Mouse (Mus musculus) neural tube, embryonic 12.5 days (tissue): Measurements from ENCODE around the gene Sel1l3. TPM values are rescaled to one million over a fixed set of nuclear protein-coding genes. Genes with fewer than 3 reads are reported as not detected.

Experiments
- ATAC-seq: fragments of 200-750 bp; cut with Nextera tagmentation; 2 replicates; pipeline ENCODE4 v1.8.0; 2017; ENCODE audit warnings: low read depth, mild to moderate bottlenecking, moderate TSS enrichment, moderate library complexity; ENCODE audit not compliant: low FRiP score
- H3K27ac ChIP-seq: fragments of 300-500 bp; sonication (generic); 2 replicates; pipeline ENCODE4 v1.5.1; 2016
- H3K27me3 ChIP-seq: fragments of 300-500 bp; sonication (generic); replicated peaks from 2 replicates; pipeline ENCODE4 v1.6.1; 2016; ENCODE audit warnings: mild to moderate bottlenecking
- H3K36me3 ChIP-seq: fragments of 300-500 bp; sonication (generic); 2 replicates; pipeline ENCODE4 v1.6.1; 2016; ENCODE audit warnings: mild to moderate bottlenecking
- H3K4me1 ChIP-seq: fragments of 300-500 bp; sonication (generic); 2 replicates; pipeline ENCODE4 v1.6.1; 2016
- H3K4me2 ChIP-seq: fragments of 300-500 bp; sonication (generic); replicated peaks from 2 replicates; pipeline ENCODE4 v1.6.1; 2016; ENCODE audit warnings: mild to moderate bottlenecking
- H3K4me3 ChIP-seq: fragments of 300-500 bp; sonication (generic); 2 replicates; pipeline ENCODE4 v1.5.1; 2016
- H3K9ac ChIP-seq: fragments of 300-500 bp; sonication (generic); 2 replicates; pipeline ENCODE4 v1.6.1; 2016; ENCODE audit warnings: mild to moderate bottlenecking
- H3K9me3 ChIP-seq: fragments of 300-500 bp; sonication (generic); 2 replicates; pipeline ENCODE4 v1.6.1; 2016; ENCODE audit warnings: mild to moderate bottlenecking
- WGBS: fragments of 180-500 bp; shearing (Covaris S2); methylation state at CpG from one replicate; pipeline ENCODE4 v1.1.7; 2016; 5-methylcytosine and 5-hydroxymethylcytosine counted together
- polyA plus RNA-seq: library from polyadenylated mRNA; unstranded; fragments of >200 nt; fragmentation: Nextera tagmentation; extraction: Ambion mirVana; gene quantifications from 2 replicates; pipeline ENCODE4 v1.2.1, GENCODE M21; 2016

Gene Sel1l3
- polyA plus RNA-seq, 1 experiment from 2014 or later: 5.7 TPM

- 55% methylated on average over 6 of the region's 6 CpGs for WGBS
Measured at GRCm38 (mm10) chr5:53211241-53211640, 2.5 kb downstream of the Sel1l3 start.

DNA sequence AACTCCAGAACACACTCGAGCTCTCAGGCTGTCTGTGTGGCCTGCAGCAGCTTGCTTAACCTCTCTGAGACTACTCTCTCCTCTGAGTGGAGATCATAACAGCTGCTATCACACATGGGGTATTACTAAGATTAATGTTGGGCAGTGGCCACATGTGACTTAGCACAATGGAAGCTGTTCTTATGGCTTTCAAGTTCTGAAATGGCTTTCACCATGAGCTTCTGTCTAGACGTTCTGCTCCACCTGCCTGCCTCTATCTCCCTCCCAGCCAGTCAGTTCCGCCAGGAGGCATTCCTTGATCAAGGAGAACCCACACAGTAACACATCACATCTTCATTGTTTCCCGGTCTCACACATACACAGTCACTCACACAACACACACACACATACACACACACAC lies 3.2 kb downstream of the Sel1l3 start:
- Histone ChIP-seq H3K27me3 (peaks cover 19% of the 10 kb centered on the region), H3K4me2 (no peak overlapping the region), H3K27ac (no peak overlapping the region), H3K9ac (no peak overlapping the region), H3K36me3 (no peaks in the 10 kb centered on the region), H3K9me3 (no peaks in the 10 kb centered on the region), H3K4me3 (no peak overlapping the region), H3K4me1 (peaks cover 12% of the 10 kb centered on the region)
- ATAC-seq: no peak
- WGBS: 71% methylated on average over 4 of the region's 4 CpGs

More at GRCm38 (mm10) chr5:53211241-53211640, 2.5 kb downstream of the Sel1l3 start:
- Histone ChIP-seq H3K9me3 (no peaks in the 10 kb centered on the region), H3K27me3 (peaks cover 19% of the 10 kb centered on the region), H3K4me2 (no peak overlapping the region), H3K27ac (no peak overlapping the region), H3K4me1 (peaks cover 12% of the 10 kb centered on the region), H3K36me3 (no peaks in the 10 kb centered on the region), H3K9ac (no peak overlapping the region), H3K4me3 (no peak overlapping the region)
- ATAC-seq: no peak

GRCm38 (mm10) chr5:53209773-53210172 lies 4.0 kb downstream of the Sel1l3 start:
- Histone ChIP-seq H3K9ac (no peak overlapping the region), H3K27ac (no peak overlapping the region), H3K27me3 (peaks cover 19% of the 10 kb centered on the region), H3K4me1 (peaks cover 12% of the 10 kb centered on the region), H3K4me2 (no peak overlapping the region), H3K36me3 (no peaks in the 10 kb centered on the region), H3K9me3 (no peaks in the 10 kb centered on the region), H3K4me3 (no peak overlapping the region)
- 52% methylated on average over 7 of the region's 7 CpGs for WGBS
- ATAC-seq: no peak

- Histone ChIP-seq H3K9me3 (no peaks in the 10 kb centered on the region), H3K27me3 (peaks cover 17% of the 10 kb centered on the region), H3K27ac (no peak overlapping the region), H3K36me3 (no peaks in the 10 kb centered on the region), H3K4me2 (no peak overlapping the region), H3K4me3 (no peak overlapping the region), H3K9ac (no peak overlapping the region), H3K4me1 (peaks cover 8% of the 10 kb centered on the region)
- 77% methylated on average over 1 of the region's 1 CpGs for WGBS
- ATAC-seq: no peak
Measured at GRCm38 (mm10) chr5:53208731-53209130, 5.0 kb downstream of the Sel1l3 start.

- WGBS: 83% methylated on average over 5 of the region's 5 CpGs
- H3K27me3 ChIP-seq: peaks cover 5% of the 10 kb centered on the region; the same call in 1 of the 2 replicates
- no peak overlapping the region for H3K4me2 ChIP-seq
- no peak for ATAC-seq
- no peaks in the 10 kb centered on the region for H3K36me3 ChIP-seq
- H3K9ac ChIP-seq: no peak overlapping the region
- no peak overlapping the region for H3K27ac ChIP-seq
- H3K4me1 ChIP-seq: no peaks in the 10 kb centered on the region
- H3K4me3 ChIP-seq: no peak overlapping the region
- H3K9me3 ChIP-seq: no peaks in the 10 kb centered on the region
Measured at GRCm38 (mm10) chr5:53206575-53206974, 7.2 kb downstream of the Sel1l3 start.

DNA sequence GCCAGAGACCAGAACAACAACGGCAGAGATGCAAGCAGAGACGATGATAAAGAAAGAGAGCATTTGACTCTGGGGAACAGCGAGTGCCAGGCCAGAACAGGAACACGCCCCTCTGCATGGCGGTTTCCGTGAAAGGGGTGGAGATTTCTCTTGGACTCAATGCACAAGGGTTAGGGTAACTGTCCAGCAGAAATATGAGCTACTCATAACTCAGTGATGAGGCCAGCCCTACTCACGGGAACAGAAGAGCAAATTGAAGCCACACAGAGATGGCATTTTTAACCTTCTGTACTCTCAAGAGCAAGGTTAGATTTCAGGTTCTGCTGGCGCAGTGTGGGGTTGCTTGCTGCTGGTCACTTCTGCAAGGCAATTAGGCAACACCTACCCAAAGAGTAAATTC lies 11.0 kb downstream of the Sel1l3 start:
- Histone ChIP-seq H3K27ac (no peak overlapping the region), H3K9ac (no peak overlapping the region), H3K36me3 (no peaks in the 10 kb centered on the region), H3K4me2 (no peak overlapping the region), H3K27me3 (no peaks in the 10 kb centered on the region), H3K4me3 (no peak overlapping the region), H3K4me1 (no peaks in the 10 kb centered on the region), H3K9me3 (no peaks in the 10 kb centered on the region)
- WGBS: 83% methylated on average over 8 of the region's 8 CpGs
- no peak for ATAC-seq

DNA sequence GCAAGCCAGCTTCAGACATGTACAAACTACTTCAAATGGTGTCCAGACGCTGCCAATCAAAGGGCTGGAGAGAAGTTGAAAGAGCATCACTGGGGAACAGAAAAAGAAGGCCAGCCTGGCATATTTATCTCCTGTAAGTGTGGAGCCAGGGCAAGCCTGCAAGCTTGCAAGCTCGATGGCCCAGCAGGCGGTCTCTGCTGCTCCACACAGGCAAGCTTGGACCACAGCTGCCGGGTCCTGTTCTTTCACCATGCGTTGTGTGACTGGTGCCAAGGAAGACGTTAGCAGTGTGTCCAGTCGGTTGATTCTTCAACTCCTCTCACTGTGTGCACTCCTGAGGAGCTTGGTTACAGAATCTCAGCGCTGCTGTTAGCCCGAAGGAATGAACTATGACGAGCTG lies 12.9 kb downstream of the Sel1l3 start:
- Histone ChIP-seq H3K4me3 (no peak overlapping the region), H3K36me3 (no peaks in the 10 kb centered on the region), H3K9ac (no peak overlapping the region), H3K27ac (no peak overlapping the region), H3K4me2 (no peak overlapping the region), H3K9me3 (no peaks in the 10 kb centered on the region), H3K27me3 (no peaks in the 10 kb centered on the region), H3K4me1 (no peaks in the 10 kb centered on the region)
- no peak for ATAC-seq
- 85% methylated on average over 10 of the region's 10 CpGs for WGBS

GRCm38 (mm10) chr5:53198408-53198807 lies 15.3 kb downstream of the Sel1l3 start:
- H3K9ac ChIP-seq: no peak overlapping the region
- H3K4me2 ChIP-seq: no peak overlapping the region
- H3K4me3 ChIP-seq: no peak overlapping the region
- 71% methylated on average over 1 of the region's 1 CpGs for WGBS
- H3K27ac ChIP-seq: no peak overlapping the region
- H3K4me1 ChIP-seq: no peaks in the 10 kb centered on the region
- H3K27me3 ChIP-seq: no peaks in the 10 kb centered on the region
- ATAC-seq: no peak
- H3K9me3 ChIP-seq: no peaks in the 10 kb centered on the region
- no peaks in the 10 kb centered on the region for H3K36me3 ChIP-seq

- no peaks in the 10 kb centered on the region for H3K4me1 ChIP-seq
- no peaks in the 10 kb centered on the region for H3K36me3 ChIP-seq
- no peak overlapping the region for H3K4me3 ChIP-seq
- no peak overlapping the region for H3K27ac ChIP-seq
- WGBS: 76% methylated on average over 10 of the region's 10 CpGs
- no peak overlapping the region for H3K4me2 ChIP-seq
- H3K9ac ChIP-seq: no peak overlapping the region
- no peaks in the 10 kb centered on the region for H3K27me3 ChIP-seq
- no peak for ATAC-seq
- H3K9me3 ChIP-seq: no peaks in the 10 kb centered on the region
Measured at GRCm38 (mm10) chr5:53196387-53197088, 17.2 kb downstream of the Sel1l3 start.

- Histone ChIP-seq H3K9me3 (no peaks in the 10 kb centered on the region), H3K27ac (no peak overlapping the region), H3K4me2 (no peak overlapping the region), H3K4me1 (no peaks in the 10 kb centered on the region), H3K36me3 (no peaks in the 10 kb centered on the region), H3K9ac (no peak overlapping the region), H3K27me3 (no peaks in the 10 kb centered on the region), H3K4me3 (no peak overlapping the region)
- no peak for ATAC-seq
- whole genome bisulfite sequencing: 91% methylated on average over 3 of the region's 3 CpGs
Measured at GRCm38 (mm10) chr5:53194841-53195240, 18.9 kb downstream of the Sel1l3 start.

DNA sequence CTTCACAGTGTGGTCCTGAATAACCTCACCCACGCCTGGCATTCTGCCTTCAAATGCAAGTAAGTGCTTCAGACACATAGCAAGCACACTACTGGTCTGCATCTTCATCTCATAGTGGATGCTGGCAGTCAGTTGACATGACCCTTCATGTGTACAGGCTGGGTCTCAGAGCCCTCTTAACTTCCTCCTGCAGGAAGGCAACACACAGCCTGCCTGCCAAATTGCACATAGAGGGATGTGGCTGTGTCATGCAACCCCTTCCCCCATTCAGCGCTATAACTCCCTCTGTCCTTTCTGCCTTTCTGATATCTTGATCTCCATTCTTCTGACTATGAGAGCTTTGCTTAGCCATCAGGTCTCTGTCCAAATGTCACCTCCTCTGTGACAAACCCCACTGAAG lies 19.3 kb downstream of the Sel1l3 start:
- Histone ChIP-seq H3K9ac (no peak overlapping the region), H3K4me3 (no peak overlapping the region), H3K27me3 (no peaks in the 10 kb centered on the region), H3K36me3 (no peaks in the 10 kb centered on the region), H3K4me1 (no peaks in the 10 kb centered on the region), H3K27ac (no peak overlapping the region), H3K9me3 (no peaks in the 10 kb centered on the region), H3K4me2 (no peak overlapping the region)
- WGBS: 91% methylated on average over 2 of the region's 2 CpGs
- no peak for ATAC-seq

GRCm38 (mm10) chr5:53193092-53194030 lies 20.4 kb downstream of the Sel1l3 start:
- ATAC-seq: no peak
- no peaks in the 10 kb centered on the region for H3K9me3 ChIP-seq
- H3K4me1 ChIP-seq: no peaks in the 10 kb centered on the region
- 90% methylated on average over 13 of the region's 13 CpGs for WGBS
- no peaks in the 10 kb centered on the region for H3K27me3 ChIP-seq
- H3K4me2 ChIP-seq: no peak overlapping the region
- no peak overlapping the region for H3K4me3 ChIP-seq
- no peak overlapping the region for H3K27ac ChIP-seq
- no peaks in the 10 kb centered on the region for H3K36me3 ChIP-seq
- no peak overlapping the region for H3K9ac ChIP-seq
